Mouse (Mus musculus) erythroblast, embryonic 14.5 days (primary cell): ENCODE measurements around the gene E2f1.

Experiments
- GATA1 ChIP-seq: IDR thresholded peaks from 2 replicates; pipeline ENCODE4 v1.6.1; 2012; ENCODE audit warnings: low read length, inconsistent platforms, mixed read lengths
- TAL1 ChIP-seq: IDR thresholded peaks from 3 replicates; pipeline ENCODE4 v1.6.1; 2012; ENCODE audit warnings: low read length, inconsistent platforms, mixed read lengths

DNA sequence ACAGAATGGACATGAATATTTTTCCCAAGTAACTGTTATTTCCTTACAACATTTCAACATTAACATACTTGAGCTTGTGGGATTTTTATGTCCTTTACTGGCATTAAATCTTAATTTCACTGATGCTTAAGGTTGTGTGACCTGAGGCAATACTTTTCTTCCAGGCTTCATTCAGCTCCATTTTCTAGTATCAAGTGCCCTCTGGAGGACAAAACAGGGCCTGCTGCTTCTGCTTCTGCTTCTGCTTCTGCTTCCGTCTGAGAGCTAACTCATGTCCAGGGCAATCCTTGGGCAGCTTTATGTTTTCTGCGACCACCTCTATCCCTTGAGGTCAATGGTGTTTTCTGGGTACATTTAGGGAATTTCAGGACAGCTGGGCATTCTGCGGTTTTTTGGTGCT lies 30.0 kb downstream of the E2f1 start:
- no peak for TF ChIP-seq TAL1
- TF ChIP-seq GATA1 = no peak
